Mouse (Mus musculus): ENCODE results near the gene B3galt5. TPM values are rescaled to one million over a fixed set of nuclear protein-coding genes. Genes with fewer than 3 reads are reported as not detected.
"Not testable (repeated sequence)": the region's sequence is repeated elsewhere in the genome, so short reads cannot be mapped to it uniquely, and the experiment has no call there.

B3galt5 gene
- polyA plus RNA-seq, 1 experiment from 2014 or later = 0.37 TPM

GRCm38 (mm10) chr16:96323166-96323565, 87.6 kb downstream of the B3galt5 start:
- Histone ChIP-seq H3K27me3 (ENCODE audit: low read depth, poor library complexity, severe bottlenecking) (no peaks in the 10 kb centered on the region), H3K36me3 (no peaks in the 10 kb centered on the region), H3K9me3 (replicated peaks) (no peaks in the 10 kb centered on the region), H3K4me1 (peaks cover 19% of the 10 kb centered on the region), H3K27ac (replicated peaks) (no peak overlapping the region), H3K4me3 (no peak overlapping the region)
- no peak for DNase-seq (ENCODE audit: low spot score)
- 93% methylated on average over 4 of the region's 4 CpGs for WGBS

- 58% methylated on average over 10 of the region's 10 CpGs for WGBS
- H3K36me3 ChIP-seq = no peaks in the 10 kb centered on the region
- H3K9me3 ChIP-seq (replicated peaks) = no peaks in the 10 kb centered on the region
- peaks cover 19% of the 10 kb centered on the region for H3K4me1 ChIP-seq
- no peaks in the 10 kb centered on the region for H3K27me3 ChIP-seq (ENCODE audit: low read depth, poor library complexity, severe bottlenecking)
- H3K4me3 ChIP-seq = no peak overlapping the region
- H3K27ac ChIP-seq (replicated peaks) = no peak overlapping the region; the same call in 1 of the 2 replicates
- no peak for DNase-seq (ENCODE audit: low spot score)
Observed at GRCm38 (mm10) chr16:96326110-96326999, 90.8 kb downstream of the B3galt5 start.

GRCm38 (mm10) chr16:96327251-96327650, 91.7 kb downstream of the B3galt5 start:
- H3K27ac ChIP-seq (replicated peaks); H3K9me3 ChIP-seq (replicated peaks); H3K36me3 ChIP-seq; H3K27me3 ChIP-seq (ENCODE audit: low read depth, poor library complexity, severe bottlenecking); H3K4me3 ChIP-seq; DNase-seq (ENCODE audit: low spot score): not testable (repeated sequence)
- peaks cover 19% of the 10 kb centered on the region for H3K4me1 ChIP-seq
- 53% methylated on average over 9 of the region's 9 CpGs for WGBS

GRCm38 (mm10) chr16:96339570-96339969, 104.0 kb downstream of the B3galt5 start:
- Histone ChIP-seq H3K4me1 (peaks cover under 1% of the 10 kb centered on the region; the same call in 1 of the 2 replicates), H3K9me3 (replicated peaks) (no peaks in the 10 kb centered on the region), H3K36me3 (no peaks in the 10 kb centered on the region), H3K27me3 (ENCODE audit: low read depth, poor library complexity, severe bottlenecking) (no peaks in the 10 kb centered on the region), H3K27ac (replicated peaks) (no peak overlapping the region), H3K4me3 (no peak overlapping the region)
- no peak for DNase-seq (ENCODE audit: low spot score)
- WGBS = 88% methylated on average over 4 of the region's 4 CpGs

GRCm38 (mm10) chr16:96341269-96341668, 105.7 kb downstream of the B3galt5 start:
- Histone ChIP-seq H3K27ac (replicated peaks) (no peak overlapping the region), H3K9me3 (replicated peaks) (no peaks in the 10 kb centered on the region), H3K4me3 (no peak overlapping the region), H3K36me3 (no peaks in the 10 kb centered on the region), H3K27me3 (ENCODE audit: low read depth, poor library complexity, severe bottlenecking) (no peaks in the 10 kb centered on the region), H3K4me1 (peaks cover 6% of the 10 kb centered on the region; the same call in 1 of the 2 replicates)
- 12% methylated on average over 5 of the region's 5 CpGs for WGBS
- no peak for DNase-seq (ENCODE audit: low spot score)

- Histone ChIP-seq H3K4me1 (peaks cover 6% of the 10 kb centered on the region; the same call in 1 of the 2 replicates), H3K4me3 (no peak overlapping the region), H3K27me3 (ENCODE audit: low read depth, poor library complexity, severe bottlenecking) (no peaks in the 10 kb centered on the region), H3K9me3 (replicated peaks) (no peaks in the 10 kb centered on the region), H3K36me3 (no peaks in the 10 kb centered on the region), H3K27ac (replicated peaks) (no peak overlapping the region)
- no peak for DNase-seq (ENCODE audit: low spot score)
- WGBS = 84% methylated on average over 4 of the region's 4 CpGs
Observed at GRCm38 (mm10) chr16:96341945-96342344, 106.3 kb downstream of the B3galt5 start.

GRCm38 (mm10) chr16:96345117-96345516, 109.5 kb downstream of the B3galt5 start:
- no peak overlapping the region for H3K27ac ChIP-seq (replicated peaks)
- no peaks in the 10 kb centered on the region for H3K9me3 ChIP-seq (replicated peaks)
- DNase-seq (ENCODE audit: low spot score) = peak; percentile 82
- no peak overlapping the region for H3K4me3 ChIP-seq
- no peaks in the 10 kb centered on the region for H3K27me3 ChIP-seq (ENCODE audit: low read depth, poor library complexity, severe bottlenecking)
- H3K4me1 ChIP-seq = peaks cover 15% of the 10 kb centered on the region
- WGBS = 7% methylated on average over 10 of the region's 10 CpGs
- H3K36me3 ChIP-seq = no peaks in the 10 kb centered on the region

- Histone ChIP-seq H3K9me3 (replicated peaks) (no peaks in the 10 kb centered on the region), H3K36me3 (no peaks in the 10 kb centered on the region), H3K27ac (replicated peaks) (no peak overlapping the region), H3K4me1 (peaks cover 15% of the 10 kb centered on the region), H3K27me3 (ENCODE audit: low read depth, poor library complexity, severe bottlenecking) (no peaks in the 10 kb centered on the region), H3K4me3 (no peak overlapping the region)
- no peak for DNase-seq (ENCODE audit: low spot score)
- 79% methylated on average over 11 of the region's 11 CpGs for WGBS
Observed at GRCm38 (mm10) chr16:96348070-96348469, 112.5 kb downstream of the B3galt5 start.

GRCm38 (mm10) chr16:96348766-96349165, 113.2 kb downstream of the B3galt5 start:
- 78% methylated on average over 5 of the region's 5 CpGs for WGBS
- no peak for DNase-seq (ENCODE audit: low spot score)
- H3K36me3 ChIP-seq = no peaks in the 10 kb centered on the region

GRCm38 (mm10) chr16:96351520-96351919, 115.9 kb downstream of the B3galt5 start:
- WGBS = 91% methylated on average over 2 of the region's 2 CpGs
- DNase-seq (ENCODE audit: low spot score) = no peak
- Histone ChIP-seq H3K4me3 (no peak overlapping the region), H3K27ac (replicated peaks) (no peak overlapping the region), H3K27me3 (ENCODE audit: low read depth, poor library complexity, severe bottlenecking) (no peaks in the 10 kb centered on the region), H3K4me1 (peaks cover 15% of the 10 kb centered on the region), H3K36me3 (no peaks in the 10 kb centered on the region), H3K9me3 (replicated peaks) (no peaks in the 10 kb centered on the region)

More at GRCm38 (mm10) chr16:96348766-96349165, 113.2 kb downstream of the B3galt5 start:
- Histone ChIP-seq H3K27ac (replicated peaks) (no peak overlapping the region), H3K27me3 (ENCODE audit: low read depth, poor library complexity, severe bottlenecking) (no peaks in the 10 kb centered on the region), H3K4me3 (no peak overlapping the region), H3K9me3 (replicated peaks) (no peaks in the 10 kb centered on the region), H3K4me1 (peaks cover 15% of the 10 kb centered on the region)

- H3K36me3 ChIP-seq = no peaks in the 10 kb centered on the region
- no peaks in the 10 kb centered on the region for H3K27me3 ChIP-seq (ENCODE audit: low read depth, poor library complexity, severe bottlenecking)
- no peak for DNase-seq (ENCODE audit: low spot score)
- H3K4me1 ChIP-seq = peaks cover 15% of the 10 kb centered on the region
- no peak overlapping the region for H3K27ac ChIP-seq (replicated peaks)
- H3K4me3 ChIP-seq = no peak overlapping the region
- no peaks in the 10 kb centered on the region for H3K9me3 ChIP-seq (replicated peaks)
- 79% methylated on average over 6 of the region's 6 CpGs for WGBS
Observed at GRCm38 (mm10) chr16:96353296-96353896, 117.8 kb downstream of the B3galt5 start.

GRCm38 (mm10) chr16:96353996-96354395, 118.4 kb downstream of the B3galt5 start:
- peak; percentile 38 for DNase-seq (ENCODE audit: low spot score)
- H3K27ac ChIP-seq (replicated peaks) = 0 out of 2 replicates have a peak overlapping the region, but pooled peaks have one; percentile 15
- H3K27me3 ChIP-seq (ENCODE audit: low read depth, poor library complexity, severe bottlenecking) = no peaks in the 10 kb centered on the region
- H3K36me3 ChIP-seq = no peaks in the 10 kb centered on the region
- H3K4me1 ChIP-seq = peaks cover 12% of the 10 kb centered on the region
- H3K9me3 ChIP-seq (replicated peaks) = no peaks in the 10 kb centered on the region
- peak overlapping the region; percentile 36 for H3K4me3 ChIP-seq
- WGBS = 40% methylated on average over 6 of the region's 6 CpGs

- Histone ChIP-seq H3K36me3 (no peaks in the 10 kb centered on the region), H3K27me3 (ENCODE audit: low read depth, poor library complexity, severe bottlenecking) (no peaks in the 10 kb centered on the region), H3K4me3 (peak overlapping the region; percentile 49), H3K4me1 (peaks cover 17% of the 10 kb centered on the region), H3K27ac (replicated peaks) (no peak overlapping the region), H3K9me3 (replicated peaks) (no peaks in the 10 kb centered on the region)
- peak; percentile 69 for DNase-seq (ENCODE audit: low spot score)
- 18% methylated on average over 10 of the region's 10 CpGs for WGBS
Observed at GRCm38 (mm10) chr16:96357903-96358302, 122.3 kb downstream of the B3galt5 start.

Data from midbrain, embryonic 10.5 days (tissue).